Mouse (Mus musculus) ES-E14 (cell line): ENCODE results near the gene Cenps.
"Not testable (repeated sequence)": the region's sequence is repeated elsewhere in the genome, so short reads cannot be mapped to it uniquely, and the experiment has no call there.

Experiments
- HCFC1 ChIP-seq: IDR thresholded peaks from 2 replicates; pipeline ENCODE4 v1.6.1; 2012; ENCODE audit warnings: low read length, inconsistent platforms, borderline replicate concordance; ENCODE audit not compliant: insufficient read depth
- ZC3H11A ChIP-seq: IDR thresholded peaks from 2 replicates; pipeline ENCODE4 v1.6.1; 2012; ENCODE audit warnings: low read depth, mild to moderate bottlenecking, inconsistent platforms, low read length, borderline replicate concordance

GRCm38 (mm10) chr4:149169926-149170325 lies 32.5 kb upstream of the Cenps start:
- TF ChIP-seq ZC3H11A, HCFC1: not testable (repeated sequence)
